Mouse (Mus musculus): ENCODE measurements around the gene Tmed9. TPM values are rescaled to one million over a fixed set of nuclear protein-coding genes. Genes with fewer than 3 reads are reported as not detected.
"Not testable (repeated sequence)": the region's sequence is repeated elsewhere in the genome, so short reads cannot be mapped to it uniquely, and the experiment has no call there.

Gene Tmed9
- polyA plus RNA-seq, 1 experiment from 2014 or later, result 103 TPM

- not testable (repeated sequence) for H3K36me3 ChIP-seq; H3K27me3 ChIP-seq; H3K9ac ChIP-seq; H3K4me3 ChIP-seq; H3K27ac ChIP-seq; ATAC-seq (replicated peaks; ENCODE audit: insufficient number of reproducible peaks, insufficient read depth, low FRiP score, low read depth); H3K4me2 ChIP-seq; H3K9me3 ChIP-seq (replicated peaks)
- peaks cover 16% of the 10 kb centered on the region for H3K4me1 ChIP-seq (replicated peaks)
- WGBS, result 84% methylated on average over 4 of the region's 4 CpGs
Measured at GRCm38 (mm10) chr13:55568524-55568923, 5.0 kb upstream of the Tmed9 start.

GRCm38 (mm10) chr13:55569726-55570285 is 3.7 kb upstream of the Tmed9 start:
- 12% methylated on average over 16 of the region's 16 CpGs for WGBS
- H3K9me3 ChIP-seq (replicated peaks), result no peaks in the 10 kb centered on the region
- peak overlapping the region; percentile 93 for H3K4me3 ChIP-seq
- H3K4me1 ChIP-seq (replicated peaks), result peaks cover 16% of the 10 kb centered on the region
- 0 out of 2 replicates have a peak, but pooled peaks cover 5% of the 10 kb centered on the region for H3K36me3 ChIP-seq
- peak overlapping the region; percentile 84 for H3K27ac ChIP-seq
- H3K9ac ChIP-seq, result peak overlapping the region; percentile 96
- peak overlapping the region; percentile 83 for H3K4me2 ChIP-seq
- no peaks in the 10 kb centered on the region for H3K27me3 ChIP-seq
- ATAC-seq (replicated peaks; ENCODE audit: insufficient number of reproducible peaks, insufficient read depth, low FRiP score, low read depth), result no peak

- H3K27me3 ChIP-seq, result no peaks in the 10 kb centered on the region
- peak overlapping the region; percentile 84 for H3K27ac ChIP-seq
- under 1% methylated on average over 47 of the region's 47 CpGs for WGBS
- H3K9me3 ChIP-seq (replicated peaks), result no peaks in the 10 kb centered on the region
- ATAC-seq (replicated peaks; ENCODE audit: insufficient number of reproducible peaks, insufficient read depth, low FRiP score, low read depth), result peak; percentile 69
- H3K36me3 ChIP-seq, result 0 out of 2 replicates have a peak, but pooled peaks cover 5% of the 10 kb centered on the region
- peak overlapping the region; percentile 83 for H3K4me2 ChIP-seq
- peak overlapping the region; percentile 96 for H3K9ac ChIP-seq
- H3K4me1 ChIP-seq (replicated peaks), result peaks cover 16% of the 10 kb centered on the region
- peak overlapping the region; percentile 93 for H3K4me3 ChIP-seq
Measured at GRCm38 (mm10) chr13:55570286-55570973, 3.1 kb upstream of the Tmed9 start.

- WGBS, result 3% methylated on average over 35 of the region's 47 CpGs
- ATAC-seq (replicated peaks; ENCODE audit: insufficient number of reproducible peaks, insufficient read depth, low FRiP score, low read depth), result peak; percentile 93
- peak within 1 kb of the TSS; percentile 84 for H3K27ac ChIP-seq
- H3K27me3 ChIP-seq, result no peaks in the 10 kb centered on the region
- 0 out of 2 replicates have a peak, but pooled peaks cover 5% of the 10 kb centered on the region for H3K36me3 ChIP-seq
- peak within 1 kb of the TSS; percentile 83 for H3K4me2 ChIP-seq
- H3K9ac ChIP-seq, result peak within 1 kb of the TSS; percentile 96
- H3K9me3 ChIP-seq (replicated peaks), result no peaks in the 10 kb centered on the region
- H3K4me1 ChIP-seq (replicated peaks), result peaks cover 16% of the 10 kb centered on the region
- peak within 1 kb of the TSS; percentile 93 for H3K4me3 ChIP-seq
Measured at GRCm38 (mm10) chr13:55571027-55571751, 2.3 kb upstream of the Tmed9 start, which contains the start of gene Fam193b. TSS of gene Fam193b (minus strand) at chr13:55571120.

GRCm38 (mm10) chr13:55571977-55572376 is 1.6 kb upstream of the Tmed9 start:
- no peak overlapping the region for H3K9ac ChIP-seq
- 0 out of 2 replicates have a peak overlapping the region, but pooled peaks have one; percentile 4 for H3K4me3 ChIP-seq
- no peaks in the 10 kb centered on the region for H3K27me3 ChIP-seq
- peaks cover 16% of the 10 kb centered on the region for H3K4me1 ChIP-seq (replicated peaks)
- no peak overlapping the region for H3K27ac ChIP-seq
- 81% methylated on average over 2 of the region's 2 CpGs for WGBS
- no peaks in the 10 kb centered on the region for H3K9me3 ChIP-seq (replicated peaks)
- ATAC-seq (replicated peaks; ENCODE audit: insufficient number of reproducible peaks, insufficient read depth, low FRiP score, low read depth), result no peak
- H3K36me3 ChIP-seq, result 0 out of 2 replicates have a peak, but pooled peaks cover 5% of the 10 kb centered on the region
- H3K4me2 ChIP-seq, result peak overlapping the region; percentile 21; the same call in 1 of the 2 replicates

- no peak overlapping the region for H3K9ac ChIP-seq
- no peak overlapping the region for H3K4me3 ChIP-seq
- no peak for ATAC-seq (replicated peaks; ENCODE audit: insufficient number of reproducible peaks, insufficient read depth, low FRiP score, low read depth)
- H3K4me1 ChIP-seq (replicated peaks), result peaks cover 11% of the 10 kb centered on the region
- WGBS, result 81% methylated on average over 5 of the region's 5 CpGs
- no peaks in the 10 kb centered on the region for H3K36me3 ChIP-seq
- H3K27me3 ChIP-seq, result no peaks in the 10 kb centered on the region
- H3K27ac ChIP-seq, result no peak overlapping the region
- H3K4me2 ChIP-seq, result no peak overlapping the region
- no peaks in the 10 kb centered on the region for H3K9me3 ChIP-seq (replicated peaks)
Measured at GRCm38 (mm10) chr13:55574321-55574720, 789 bp downstream of the Tmed9 start.

- no peak for ATAC-seq (replicated peaks; ENCODE audit: insufficient number of reproducible peaks, insufficient read depth, low FRiP score, low read depth)
- Histone ChIP-seq H3K27ac (no peak overlapping the region), H3K4me3 (no peak overlapping the region), H3K9me3 (replicated peaks) (no peaks in the 10 kb centered on the region), H3K27me3 (no peaks in the 10 kb centered on the region), H3K4me2 (no peak overlapping the region), H3K9ac (no peak overlapping the region), H3K4me1 (replicated peaks) (0 out of 2 replicates have a peak, but pooled peaks cover 3% of the 10 kb centered on the region), H3K36me3 (no peaks in the 10 kb centered on the region)
- WGBS, result 45% methylated on average over 5 of the region's 5 CpGs
Measured at GRCm38 (mm10) chr13:55575932-55576331, 2.4 kb downstream of the Tmed9 start.

GRCm38 (mm10) chr13:55576872-55577271 is 3.3 kb downstream of the Tmed9 start:
- H3K4me1 ChIP-seq (replicated peaks); ATAC-seq (replicated peaks; ENCODE audit: insufficient number of reproducible peaks, insufficient read depth, low FRiP score, low read depth): not testable (repeated sequence)
- WGBS, result 83% methylated on average over 7 of the region's 7 CpGs

GRCm38 (mm10) chr13:55578086-55578485 is 4.6 kb downstream of the Tmed9 start:
- Histone ChIP-seq H3K9ac (no peak overlapping the region), H3K4me3 (no peak overlapping the region), H3K9me3 (replicated peaks) (no peaks in the 10 kb centered on the region), H3K4me2 (no peak overlapping the region), H3K4me1 (replicated peaks) (no peaks in the 10 kb centered on the region), H3K27ac (no peak overlapping the region), H3K27me3 (no peaks in the 10 kb centered on the region), H3K36me3 (no peaks in the 10 kb centered on the region)
- 67% methylated on average over 4 of the region's 4 CpGs for whole genome bisulfite sequencing
- ATAC-seq (replicated peaks; ENCODE audit: insufficient number of reproducible peaks, insufficient read depth, low FRiP score, low read depth), result no peak

More at GRCm38 (mm10) chr13:55576872-55577271, 3.3 kb downstream of the Tmed9 start:
- H3K27me3 ChIP-seq; H3K27ac ChIP-seq; H3K36me3 ChIP-seq; H3K9me3 ChIP-seq (replicated peaks); H3K4me2 ChIP-seq; H3K9ac ChIP-seq; H3K4me3 ChIP-seq: not testable (repeated sequence)

- H3K36me3 ChIP-seq, result peaks cover 25% of the 10 kb centered on the region
- WGBS, result 74% methylated on average over 4 of the region's 4 CpGs
- ATAC-seq (replicated peaks; ENCODE audit: insufficient number of reproducible peaks, insufficient read depth, low FRiP score, low read depth), result no peak
- no peak overlapping the region for H3K4me2 ChIP-seq
- H3K27me3 ChIP-seq, result no peaks in the 10 kb centered on the region
- no peak overlapping the region for H3K4me3 ChIP-seq
- no peak overlapping the region for H3K27ac ChIP-seq
- no peak overlapping the region for H3K9ac ChIP-seq
- peaks cover 13% of the 10 kb centered on the region for H3K4me1 ChIP-seq (replicated peaks)
- H3K9me3 ChIP-seq (replicated peaks), result no peaks in the 10 kb centered on the region
Measured at GRCm38 (mm10) chr13:55591961-55592490, 18.5 kb downstream of the Tmed9 start.

Data from heart, embryonic 15.5 days (tissue).